Mouse (Mus musculus): ENCODE results near the gene Stxbp2. TPM values are rescaled to one million over a fixed set of nuclear protein-coding genes. Genes with fewer than 3 reads are reported as not detected.

Gene Stxbp2
- total and polyA plus RNA-seq, 3 experiments, result 81.1 to 186 (median 117) TPM

GRCm38 (mm10) chr8:3685422-3685821 is 54.7 kb downstream of the Stxbp2 start:
- no peaks in the 10 kb centered on the region for H3K4me1 ChIP-seq (ENCODE audit: control insufficient read depth in 1 of 2, insufficient read depth in 2 of 2, low read length in 2 of 2)

GRCm38 (mm10) chr8:3687537-3687936 is 56.8 kb downstream of the Stxbp2 start:
- peak; percentile 12 to 29 (median 17); a peak in 2 of 6 replicates for TF ChIP-seq CTCF (IDR thresholded peaks at IDR 0.05 in 2 of 3, conservative IDR thresholded peaks at IDR 0.05 in 1 of 3; ENCODE audit: control insufficient read depth in 1 of 3, insufficient read depth in 1 of 3, low read depth in 2 of 3, low read length in 3 of 3, poor library complexity in 1 of 3, severe bottlenecking in 1 of 3)
- peak; percentile 25; the same call in 1 of the 2 replicates for TF ChIP-seq SMC3 (IDR thresholded peaks at IDR 0.05; ENCODE audit: low read depth, low read length)
- TF ChIP-seq ZNF384 (IDR thresholded peaks at IDR 0.05; ENCODE audit: low read depth, low read length), result no peak
- Histone ChIP-seq H3K4me1 (ENCODE audit: control insufficient read depth in 1 of 2, insufficient read depth in 2 of 2, low read length in 2 of 2) (no peaks in the 10 kb centered on the region), H3K4me3 (ENCODE audit: control insufficient read depth in 1 of 2, insufficient read depth in 1 of 2, low read depth in 2 of 2, low read length in 2 of 2) (no peak overlapping the region), H3K9ac (ENCODE audit: control insufficient read depth, low read depth, low read length, poor library complexity, severe bottlenecking) (no peak overlapping the region), H3K27me3 (ENCODE audit: control insufficient read depth in 1 of 2, insufficient read depth in 2 of 2, low read length in 2 of 2) (no peaks in the 10 kb centered on the region), H3K9me3 (replicated peaks; ENCODE audit: insufficient read depth, low read length) (no peaks in the 10 kb centered on the region), H3K27ac (ENCODE audit: control insufficient read depth, low read depth, low read length) (no peak overlapping the region), H3K79me2 (ENCODE audit: control insufficient read depth, insufficient read depth, low read length, poor library complexity) (no peaks in the 10 kb centered on the region), H3K36me3 (ENCODE audit: control insufficient read depth in 1 of 2, insufficient read depth in 2 of 2, low read length in 2 of 2) (no peaks in the 10 kb centered on the region)
- no peak for DNase-seq (ENCODE audit: low read depth, low spot score)

More at GRCm38 (mm10) chr8:3685422-3685821, 54.7 kb downstream of the Stxbp2 start:
- TF ChIP-seq ZC3H11A (IDR thresholded peaks at IDR 0.05; ENCODE audit: low read depth, low read length) (no peak), TCF12 (IDR thresholded peaks at IDR 0.05; ENCODE audit: low read depth, low read length) (no peak), MYB (IDR thresholded peaks at IDR 0.05; ENCODE audit: low read depth, low read length) (no peak), CHD1 (IDR thresholded peaks at IDR 0.05; ENCODE audit: low read depth, low read length) (no peak)
- Histone ChIP-seq H3K9ac (ENCODE audit: control insufficient read depth, low read depth, low read length, poor library complexity, severe bottlenecking) (no peak overlapping the region), H3K27ac (ENCODE audit: control insufficient read depth, low read depth, low read length) (no peak overlapping the region), H3K27me3 (ENCODE audit: control insufficient read depth in 1 of 2, insufficient read depth in 2 of 2, low read length in 2 of 2) (no peaks in the 10 kb centered on the region), H3K36me3 (ENCODE audit: control insufficient read depth in 1 of 2, insufficient read depth in 2 of 2, low read length in 2 of 2) (no peaks in the 10 kb centered on the region), H3K79me2 (ENCODE audit: control insufficient read depth, insufficient read depth, low read length, poor library complexity) (no peaks in the 10 kb centered on the region), H3K4me3 (ENCODE audit: control insufficient read depth in 1 of 2, insufficient read depth in 1 of 2, low read depth in 2 of 2, low read length in 2 of 2) (no peak overlapping the region), H3K9me3 (replicated peaks; ENCODE audit: insufficient read depth, low read length) (no peaks in the 10 kb centered on the region)
- DNase-seq (ENCODE audit: low read depth, low spot score), result no peak

DNA sequence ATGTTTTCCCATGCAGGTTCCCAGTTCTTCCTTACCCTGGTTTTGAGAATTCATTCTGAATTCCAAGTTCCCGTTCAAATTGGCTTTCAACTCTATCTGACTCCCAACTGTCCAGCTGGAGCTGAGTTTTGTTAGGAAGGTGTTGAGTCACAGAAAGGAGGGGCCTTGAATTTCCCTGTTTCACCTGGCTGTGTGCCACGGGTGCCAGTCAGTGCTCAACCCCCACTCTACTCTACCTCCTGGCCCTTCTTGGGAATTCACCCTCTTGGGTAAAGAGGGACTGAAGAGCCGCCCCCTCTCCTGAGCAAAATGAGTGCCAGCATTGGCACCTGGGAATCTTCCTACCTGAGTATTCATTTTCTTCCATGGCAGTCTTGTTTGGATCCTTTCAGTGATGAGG is 60.0 kb downstream of the Stxbp2 start:
- Histone ChIP-seq H3K27ac (ENCODE audit: control insufficient read depth, low read depth, low read length) (no peak overlapping the region), H3K4me3 (ENCODE audit: control insufficient read depth in 1 of 2, insufficient read depth in 1 of 2, low read depth in 2 of 2, low read length in 2 of 2) (no peak overlapping the region), H3K79me2 (ENCODE audit: control insufficient read depth, insufficient read depth, low read length, poor library complexity) (no peaks in the 10 kb centered on the region), H3K9ac (ENCODE audit: control insufficient read depth, low read depth, low read length, poor library complexity, severe bottlenecking) (no peak overlapping the region), H3K9me3 (replicated peaks; ENCODE audit: insufficient read depth, low read length) (no peaks in the 10 kb centered on the region), H3K27me3 (ENCODE audit: control insufficient read depth in 1 of 2, insufficient read depth in 2 of 2, low read length in 2 of 2) (no peaks in the 10 kb centered on the region), H3K36me3 (ENCODE audit: control insufficient read depth in 1 of 2, insufficient read depth in 2 of 2, low read length in 2 of 2) (no peaks in the 10 kb centered on the region), H3K4me1 (ENCODE audit: control insufficient read depth in 1 of 2, insufficient read depth in 2 of 2, low read length in 2 of 2) (no peaks in the 10 kb centered on the region)
- no peak for DNase-seq (ENCODE audit: low read depth, low spot score)
- TF ChIP-seq ELF1 (IDR thresholded peaks at IDR 0.05; ENCODE audit: low read depth, low read length), result no peak
- no peak for TF ChIP-seq TCF12 (IDR thresholded peaks at IDR 0.05; ENCODE audit: low read depth, low read length)
- no peak for TF ChIP-seq ZNF384 (IDR thresholded peaks at IDR 0.05; ENCODE audit: low read depth, low read length)
- TF ChIP-seq USF1 (IDR thresholded peaks at IDR 0.05; ENCODE audit: low read depth, low read length), result no peak
- no peak for TF ChIP-seq GABPA (IDR thresholded peaks at IDR 0.05; ENCODE audit: low read depth, low read length)
- TF ChIP-seq UBTF (IDR thresholded peaks at IDR 0.05; ENCODE audit: borderline replicate concordance, insufficient read depth, low read depth, low read length), result no peak

Other genes with a start within 250 kb of the Stxbp2 start
- 2.4 and 3.0 TPM in 2 replicates for gene Arhgef18, start 237.9 kb upstream of the Stxbp2 start, total RNA-seq (2012; rRNA removed)
- 1 to 10 TPM in 1 of 2 experiments, not detected in 1; 6.6 TPM for gene Arhgef18, start 237.9 kb upstream of the Stxbp2 start, polyA plus RNA-seq (2012; ENCODE audit: insufficient read depth in 1 of 2, insufficient read length in 2 of 2, low read depth in 1 of 2, low replicate concordance in 2 of 2, missing spikeins in 1 of 2)
- gene Pex11g, start 163.3 kb upstream of the Stxbp2 start, total RNA-seq (2012; rRNA removed), result 0.20 and 0.35 TPM in 2 replicates
- gene Pex11g, start 163.3 kb upstream of the Stxbp2 start, polyA plus RNA-seq (2012; ENCODE audit: insufficient read depth in 1 of 2, insufficient read length in 2 of 2, low read depth in 1 of 2, low replicate concordance in 2 of 2, missing spikeins in 1 of 2), result 1 to 10 TPM in 1 of 2 experiments, not detected in 1; 1.4 TPM
- 0.12 TPM in 1 of 2 replicates, not detected in the other for gene Tex45, start 160.1 kb upstream of the Stxbp2 start, total RNA-seq (2012; rRNA removed)
- under 1 TPM in 1 of 2 experiments, not detected in 1; 0.06 TPM for gene Tex45, start 160.1 kb upstream of the Stxbp2 start, polyA plus RNA-seq (2012; ENCODE audit: insufficient read depth in 1 of 2, insufficient read length in 2 of 2, low read depth in 1 of 2, low replicate concordance in 2 of 2, missing spikeins in 1 of 2)
- gene Zfp358, start 137.8 kb upstream of the Stxbp2 start, total RNA-seq (2012; rRNA removed), result 5.0 and 5.2 TPM in 2 replicates
- gene Zfp358, start 137.8 kb upstream of the Stxbp2 start, polyA plus RNA-seq (2012; ENCODE audit: insufficient read depth in 1 of 2, insufficient read length in 2 of 2, low read depth in 1 of 2, low replicate concordance in 2 of 2, missing spikeins in 1 of 2), result 10 to 100 TPM in 1 of 2 experiments, not detected in 1; 12.0 TPM
- 15.2 and 18.0 TPM in 2 replicates for gene Mcoln1, start 130.5 kb upstream of the Stxbp2 start, total RNA-seq (2012; rRNA removed)
- 10 to 100 TPM in 1 of 2 experiments, not detected in 1; 47.6 TPM for gene Mcoln1, start 130.5 kb upstream of the Stxbp2 start, polyA plus RNA-seq (2012; ENCODE audit: insufficient read depth in 1 of 2, insufficient read length in 2 of 2, low read depth in 1 of 2, low replicate concordance in 2 of 2, missing spikeins in 1 of 2)
- gene Pnpla6, start 115.6 kb upstream of the Stxbp2 start, total RNA-seq (2012; rRNA removed), result 7.6 and 8.6 TPM in 2 replicates
- gene Pnpla6, start 115.6 kb upstream of the Stxbp2 start, polyA plus RNA-seq (2012; ENCODE audit: insufficient read depth in 1 of 2, insufficient read length in 2 of 2, low read depth in 1 of 2, low replicate concordance in 2 of 2, missing spikeins in 1 of 2), result 10 to 100 TPM in 1 of 2 experiments, not detected in 1; 16.5 TPM
- gene C330021F23Rik, start 63.0 kb upstream of the Stxbp2 start, total RNA-seq (2012; rRNA removed), result 0.56 and 1.2 TPM in 2 replicates
- under 1 TPM in 1 of 2 experiments, not detected in 1; 0.53 TPM for gene C330021F23Rik, start 63.0 kb upstream of the Stxbp2 start, polyA plus RNA-seq (2012; ENCODE audit: insufficient read depth in 1 of 2, insufficient read length in 2 of 2, low read depth in 1 of 2, low replicate concordance in 2 of 2, missing spikeins in 1 of 2)
- gene Camsap3, start 43.7 kb upstream of the Stxbp2 start, total RNA-seq (2012; rRNA removed), result 0.36 and 0.62 TPM in 2 replicates
- 1 to 10 TPM in 1 of 2 experiments, not detected in 1; 5.1 TPM for gene Camsap3, start 43.7 kb upstream of the Stxbp2 start, polyA plus RNA-seq (2012; ENCODE audit: insufficient read depth in 1 of 2, insufficient read length in 2 of 2, low read depth in 1 of 2, low replicate concordance in 2 of 2, missing spikeins in 1 of 2)
- 60.6 and 68.1 TPM in 2 replicates for gene Xab2, start 9.6 kb upstream of the Stxbp2 start, total RNA-seq (2012; rRNA removed)
- gene Xab2, start 9.6 kb upstream of the Stxbp2 start, polyA plus RNA-seq (2012; ENCODE audit: insufficient read depth in 1 of 2, insufficient read length in 2 of 2, low read depth in 1 of 2, low replicate concordance in 2 of 2, missing spikeins in 1 of 2), result 10 to 100 TPM; 54.8 to 90.4 TPM
- 52.8 and 58.7 TPM in 2 replicates for gene Pet100, start 9.4 kb upstream of the Stxbp2 start, total RNA-seq (2012; rRNA removed)
- 10 to 100 TPM in 1 of 2 experiments, not detected in 1; 64.2 TPM for gene Pet100, start 9.4 kb upstream of the Stxbp2 start, polyA plus RNA-seq (2012; ENCODE audit: insufficient read depth in 1 of 2, insufficient read length in 2 of 2, low read depth in 1 of 2, low replicate concordance in 2 of 2, missing spikeins in 1 of 2)
- 0.29 and 0.54 TPM in 2 replicates for gene Pcp2, start 5.4 kb upstream of the Stxbp2 start, total RNA-seq (2012; rRNA removed)
- under 1 TPM in 1 of 2 experiments, not detected in 1; 0.35 TPM for gene Pcp2, start 5.4 kb upstream of the Stxbp2 start, polyA plus RNA-seq (2012; ENCODE audit: insufficient read depth in 1 of 2, insufficient read length in 2 of 2, low read depth in 1 of 2, low replicate concordance in 2 of 2, missing spikeins in 1 of 2)
- 0.23 and 0.33 TPM in 2 replicates for gene Retn, start 24.8 kb downstream of the Stxbp2 start, total RNA-seq (2012; rRNA removed)
- gene Retn, start 24.8 kb downstream of the Stxbp2 start, polyA plus RNA-seq (2012; ENCODE audit: insufficient read depth in 1 of 2, insufficient read length in 2 of 2, low read depth in 1 of 2, low replicate concordance in 2 of 2, missing spikeins in 1 of 2), result 1 to 10 TPM in 1 of 2 experiments, not detected in 1; 1.1 TPM
- gene Mcemp1, start 34.8 kb downstream of the Stxbp2 start, total RNA-seq (2012; rRNA removed), result not detected in 2 replicates
- gene Mcemp1, start 34.8 kb downstream of the Stxbp2 start, polyA plus RNA-seq (2012; ENCODE audit: insufficient read depth in 1 of 2, insufficient read length in 2 of 2, low read depth in 1 of 2, low replicate concordance in 2 of 2, missing spikeins in 1 of 2), result not detected
- 0.59 TPM in 1 of 2 replicates, not detected in the other for gene Fcor, start 41.4 kb downstream of the Stxbp2 start, total RNA-seq (2012; rRNA removed)
- under 1 TPM in 1 of 2 experiments, not detected in 1; 0.84 TPM for gene Fcor, start 41.4 kb downstream of the Stxbp2 start, polyA plus RNA-seq (2012; ENCODE audit: insufficient read depth in 1 of 2, insufficient read length in 2 of 2, low read depth in 1 of 2, low replicate concordance in 2 of 2, missing spikeins in 1 of 2)
- 41.9 and 48.6 TPM in 2 replicates for gene Trappc5, start 45.3 kb downstream of the Stxbp2 start, total RNA-seq (2012; rRNA removed)
- gene Trappc5, start 45.3 kb downstream of the Stxbp2 start, polyA plus RNA-seq (2012; ENCODE audit: insufficient read depth in 1 of 2, insufficient read length in 2 of 2, low read depth in 1 of 2, low replicate concordance in 2 of 2, missing spikeins in 1 of 2), result 10 to 100 TPM in 1 of 2 experiments, not detected in 1; 43.0 TPM
- not detected in 2 replicates for gene Fcer2a, start 63.2 kb downstream of the Stxbp2 start, total RNA-seq (2012; rRNA removed)
- under 1 TPM in 1 of 2 experiments, not detected in 1; 0.07 TPM for gene Fcer2a, start 63.2 kb downstream of the Stxbp2 start, polyA plus RNA-seq (2012; ENCODE audit: insufficient read depth in 1 of 2, insufficient read length in 2 of 2, low read depth in 1 of 2, low replicate concordance in 2 of 2, missing spikeins in 1 of 2)
- gene Clec4g, start 89.7 kb downstream of the Stxbp2 start, total RNA-seq (2012; rRNA removed), result not detected in 2 replicates
- not detected for gene Clec4g, start 89.7 kb downstream of the Stxbp2 start, polyA plus RNA-seq (2012; ENCODE audit: insufficient read depth in 1 of 2, insufficient read length in 2 of 2, low read depth in 1 of 2, low replicate concordance in 2 of 2, missing spikeins in 1 of 2)
- not detected in 2 replicates for gene Cd209a, start 118.0 kb downstream of the Stxbp2 start, total RNA-seq (2012; rRNA removed)
- not detected for gene Cd209a, start 118.0 kb downstream of the Stxbp2 start, polyA plus RNA-seq (2012; ENCODE audit: insufficient read depth in 1 of 2, insufficient read length in 2 of 2, low read depth in 1 of 2, low replicate concordance in 2 of 2, missing spikeins in 1 of 2)
- not detected in 2 replicates for gene Cd209e, start 223.4 kb downstream of the Stxbp2 start, total RNA-seq (2012; rRNA removed)
- not detected for gene Cd209e, start 223.4 kb downstream of the Stxbp2 start, polyA plus RNA-seq (2012; ENCODE audit: insufficient read depth in 1 of 2, insufficient read length in 2 of 2, low read depth in 1 of 2, low replicate concordance in 2 of 2, missing spikeins in 1 of 2)
- not detected in 2 replicates for gene Cd209d, start 247.6 kb downstream of the Stxbp2 start, total RNA-seq (2012; rRNA removed)
- gene Cd209d, start 247.6 kb downstream of the Stxbp2 start, polyA plus RNA-seq (2012; ENCODE audit: insufficient read depth in 1 of 2, insufficient read length in 2 of 2, low read depth in 1 of 2, low replicate concordance in 2 of 2, missing spikeins in 1 of 2), result not detected